Mouse (Mus musculus): ENCODE measurements around the gene Cdh16.

DNA sequence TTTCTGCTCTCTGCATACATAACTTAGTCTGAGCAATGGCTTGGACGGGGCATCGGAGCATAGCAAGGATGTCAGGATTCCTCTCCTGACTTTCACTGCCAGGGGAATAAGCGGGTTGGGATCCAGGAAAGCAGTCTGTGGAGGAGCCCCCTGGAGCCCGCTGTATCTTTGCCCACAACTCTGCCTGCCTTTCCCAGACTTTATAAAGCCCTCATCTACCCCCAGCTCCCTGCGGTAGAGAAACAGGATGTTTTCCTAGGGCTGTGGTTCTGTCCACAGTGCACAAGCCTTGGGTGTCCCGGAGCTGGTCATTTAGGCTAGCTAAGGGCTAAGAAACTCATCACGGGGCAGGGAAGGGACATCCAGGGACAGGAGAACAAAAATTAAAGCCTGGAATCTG lies 22.8 kb downstream of the Cdh16 start:
- TF ChIP-seq GATA1 (IDR thresholded peaks at IDR 0.05; ENCODE audit: low read length) (no peak), TAL1 (IDR thresholded peaks at IDR 0.05; ENCODE audit: low read length) (no peak)

All from erythroblast, embryonic 14.5 days (primary cell).